Mouse (Mus musculus): ENCODE measurements at regions not wholly inside any gene's neighbourhood (a gene's known extent, or its start where the extent isn't known, plus 50 kb on each side); places are given as distances from the start of the nearest gene placed in this dataset.

- no peak for TF ChIP-seq CTCF (IDR thresholded peaks at IDR 0.05; ENCODE audit: low read depth, low read length)
- no peak for TF ChIP-seq TAL1 (conservative IDR thresholded peaks at IDR 0.05; ENCODE audit: low read depth, low read length)
- TF ChIP-seq GATA1 (IDR thresholded peaks at IDR 0.05; ENCODE audit: borderline replicate concordance, low read length) = no peak
- TF ChIP-seq POLR2AphosphoS5 (IDR thresholded peaks at IDR 0.05; ENCODE audit: insufficient replicate concordance, low read depth, low read length) = no peak
Observed at GRCm38 (mm10) chr4:75700780-75701378, 422.8 kb upstream of the Dmac1 start.

All from G1E (cell line).